Mouse (Mus musculus) layer of hippocampus, adult 2 months (tissue): ENCODE data around the gene Srsf12. TPM values are rescaled to one million over a fixed set of nuclear protein-coding genes. Genes with fewer than 3 reads are reported as not detected.
A peak's percentile ranks its signal among the peaks of the same experiment; 100 is the strongest.

Experiments
- DNase-seq, 2 experiments: peaks; one replicate each; pipeline ENCODE4 v3.0.0; 2022; ENCODE audit warnings: low spot score in 2 of 2
- H3K27ac ChIP-seq: fragments of 200-600 bp; 2 replicates; pipeline ENCODE4 v1.8.1; 2022
- H3K4me3 ChIP-seq: fragments of 200-600 bp; 2 replicates; pipeline ENCODE4 v1.8.1; 2022; ENCODE audit warnings: mild to moderate bottlenecking
- CTCF ChIP-seq: fragments of 200-600 bp; conservative IDR thresholded peaks from 2 replicates; pipeline ENCODE4 v1.8.1; 2022; ENCODE audit warnings: antibody characterized with exemption, mild to moderate bottlenecking, moderate library complexity
- long read RNA-seq, 2 experiments: library from polyadenylated mRNA; stranded (forward); transcript quantifications; one replicate each; pipeline ENCODE4 v2.0.0; 2021; ENCODE audit warnings: borderline mapping rate in 2 of 2
- total RNA-seq, 2 experiments: library from RNA; stranded (reverse); gene quantifications; 2 replicates each; pipeline ENCODE4 v1.2.3; 2021

Srsf12 gene
- total RNA-seq, result 10 to 100 TPM; 25.7 to 26.6 TPM
- long read RNA-seq, experiment 1, transcript Srsf12-202 (5 exons, 829 nt), result major isoform, 7 of 22 reads
- long read RNA-seq, experiment 1, partial matches to known transcripts, result 4 of 22 reads
- long read RNA-seq, experiment 1, other reads (novel, unspliced or antisense), result 10 of 22 reads
- long read RNA-seq, experiment 2, partial matches to known transcripts, result 7 of 31 reads
- long read RNA-seq, experiment 2, other reads (novel, unspliced or antisense), result 20 of 31 reads

GRCm38 (mm10) chr4:33208881-33209841, at the start of gene Srsf12:
Gene Srsf12, plus strand, starts transcription at chr4:33208991.
- TF ChIP-seq CTCF, result peak; percentile 52
- Histone ChIP-seq H3K4me3 (peak within 1 kb of the TSS; percentile 79), H3K27ac (peak within 1 kb of the TSS; percentile 93)
- peak in 1 of 2 experiments; percentile 24 for DNase-seq

GRCm38 (mm10) chr4:33183477-33183876, 25.3 kb upstream of the Srsf12 start:
- Histone ChIP-seq H3K4me3 (no peak overlapping the region), H3K27ac (peak overlapping the region; percentile 14; the same call in 1 of the 2 replicates)
- peak in 1 of 2 experiments; percentile 19 for DNase-seq
- no peak for TF ChIP-seq CTCF

GRCm38 (mm10) chr4:33188164-33188563, 20.6 kb upstream of the Srsf12 start:
- H3K4me3 ChIP-seq, result peak overlapping the region; percentile 55
- peak; percentile 64 for TF ChIP-seq CTCF
- peak overlapping the region; percentile 96 for H3K27ac ChIP-seq
- no peak for DNase-seq

GRCm38 (mm10) chr4:33188781-33189734, 19.7 kb upstream of the Srsf12 start:
- H3K4me3 ChIP-seq, result peak overlapping the region; percentile 55
- peak; percentile 79 to 85 for DNase-seq
- H3K27ac ChIP-seq, result peak overlapping the region; percentile 96
- peak; percentile 53 for TF ChIP-seq CTCF

GRCm38 (mm10) chr4:33189735-33190036, 19.1 kb upstream of the Srsf12 start, which contains the start of gene Pm20d2:
Gene Pm20d2, minus strand, starts transcription at chr4:33189737.
- no peak for TF ChIP-seq CTCF
- no peak for DNase-seq
- H3K27ac ChIP-seq, result peak within 1 kb of the TSS; percentile 96
- peak within 1 kb of the TSS; percentile 55 for H3K4me3 ChIP-seq

- Histone ChIP-seq H3K4me3 (no peak overlapping the region), H3K27ac (no peak overlapping the region)
- DNase-seq, result no peak
- TF ChIP-seq CTCF, result no peak
Measured at GRCm38 (mm10) chr4:33198117-33198516, 10.7 kb upstream of the Srsf12 start.

- H3K27ac ChIP-seq, result no peak overlapping the region
- peak; percentile 23 to 53 for DNase-seq
- peak; percentile 88 for TF ChIP-seq CTCF
Measured at GRCm38 (mm10) chr4:33204682-33205081, 4.1 kb upstream of the Srsf12 start.

GRCm38 (mm10) chr4:33207551-33207950, 1.2 kb upstream of the Srsf12 start:
- DNase-seq, result no peak
- TF ChIP-seq CTCF, result no peak
- Histone ChIP-seq H3K4me3 (no peak overlapping the region), H3K27ac (no peak overlapping the region)

More at GRCm38 (mm10) chr4:33204682-33205081, 4.1 kb upstream of the Srsf12 start:
- H3K4me3 ChIP-seq, result no peak overlapping the region

GRCm38 (mm10) chr4:33221847-33222246, 13.1 kb downstream of the Srsf12 start:
- TF ChIP-seq CTCF, result no peak
- no peak overlapping the region for H3K4me3 ChIP-seq
- H3K27ac ChIP-seq, result peak overlapping the region; percentile 75; the same call in 1 of the 2 replicates
- no peak for DNase-seq

GRCm38 (mm10) chr4:33224003-33224675, 15.3 kb downstream of the Srsf12 start:
- H3K27ac ChIP-seq, result no peak overlapping the region
- no peak overlapping the region for H3K4me3 ChIP-seq
- DNase-seq, result no peak
- no peak for TF ChIP-seq CTCF

GRCm38 (mm10) chr4:33227164-33227563, 18.4 kb downstream of the Srsf12 start:
- TF ChIP-seq CTCF, result no peak
- no peak overlapping the region for H3K27ac ChIP-seq
- DNase-seq, result no peak
- no peak overlapping the region for H3K4me3 ChIP-seq

- no peak for DNase-seq
- no peak for TF ChIP-seq CTCF
- Histone ChIP-seq H3K4me3 (no peak overlapping the region), H3K27ac (no peak overlapping the region)
Measured at GRCm38 (mm10) chr4:33229639-33230038, 20.8 kb downstream of the Srsf12 start.
